Mouse (Mus musculus) embryonic facial prominence, embryonic 11.5 days (tissue): ENCODE measurements around the gene Kalrn. TPM values are rescaled to one million over a fixed set of nuclear protein-coding genes. Genes with fewer than 3 reads are reported as not detected.

ENCODE experiments used
- ATAC-seq: fragments of 200-750 bp; cut with Nextera tagmentation; replicated peaks from 2 replicates; pipeline ENCODE4 v1.8.0; 2017; ENCODE audit warnings: low read depth; ENCODE audit not compliant: insufficient number of reproducible peaks, low FRiP score, low TSS enrichment
- DNase-seq: peaks from one replicate; pipeline ENCODE4 v3.0.0-alpha.2; 2015; ENCODE audit warnings: low spot score
- H3K27ac ChIP-seq: fragments of 300-500 bp; sonication (generic); replicated peaks from 2 replicates; pipeline ENCODE4 v1.5.1; 2014; ENCODE audit warnings: mild to moderate bottlenecking, low read depth, low read length, control low read depth
- H3K27me3 ChIP-seq: fragments of 300-500 bp; sonication (generic); 2 replicates; pipeline ENCODE4 v1.6.1; 2014; ENCODE audit warnings: mild to moderate bottlenecking, low read length, moderate library complexity, mixed read lengths; ENCODE audit not compliant: control insufficient read depth, insufficient read depth
- H3K36me3 ChIP-seq: fragments of 300-500 bp; sonication (generic); replicated peaks from 2 replicates; pipeline ENCODE4 v1.6.1; 2014; ENCODE audit warnings: low read depth, mild to moderate bottlenecking, low read length, moderate library complexity, mixed read lengths; ENCODE audit not compliant: control insufficient read depth, insufficient read depth
- H3K4me1 ChIP-seq: fragments of 300-500 bp; sonication (generic); 2 replicates; pipeline ENCODE4 v1.6.1; 2014; ENCODE audit warnings: low read length, mixed read lengths; ENCODE audit not compliant: control insufficient read depth, insufficient read depth
- H3K4me2 ChIP-seq: fragments of 300-500 bp; sonication (generic); 2 replicates; pipeline ENCODE4 v1.6.1; 2014; ENCODE audit warnings: low read depth, mild to moderate bottlenecking, control low read depth, low read length, moderate library complexity
- H3K4me3 ChIP-seq: fragments of 300-500 bp; sonication (generic); 2 replicates; pipeline ENCODE4 v1.5.1; 2014; ENCODE audit warnings: low read depth, low read length, control low read depth
- H3K9ac ChIP-seq: fragments of 300-500 bp; sonication (generic); replicated peaks from 2 replicates; pipeline ENCODE4 v1.6.1; 2014; ENCODE audit warnings: mild to moderate bottlenecking, control low read depth, low read length
- H3K9me3 ChIP-seq: fragments of 300-500 bp; sonication (generic); replicated peaks from 2 replicates; pipeline ENCODE4 v1.6.1; 2016; ENCODE audit warnings: mild to moderate bottlenecking, low read length, inconsistent platforms, mixed read lengths; ENCODE audit not compliant: control insufficient read depth
- WGBS: fragments of 180-500 bp; shearing (Covaris S2); extraction: QIAGEN DNeasy Blood & Tissue Kit; methylation state at CpG from one replicate; pipeline ENCODE4 v1.1.7; 2014; 5-methylcytosine and 5-hydroxymethylcytosine counted together
- polyA plus RNA-seq: library from polyadenylated mRNA; unstranded; fragments of >200 nt; fragmentation: Nextera tagmentation; extraction: Ambion mirVana; gene quantifications from 2 replicates; pipeline ENCODE4 v1.2.1, GENCODE M21; 2014

The Kalrn gene
- polyA plus RNA-seq, 1 experiment from 2014 or later, result 12.0 TPM

DNA sequence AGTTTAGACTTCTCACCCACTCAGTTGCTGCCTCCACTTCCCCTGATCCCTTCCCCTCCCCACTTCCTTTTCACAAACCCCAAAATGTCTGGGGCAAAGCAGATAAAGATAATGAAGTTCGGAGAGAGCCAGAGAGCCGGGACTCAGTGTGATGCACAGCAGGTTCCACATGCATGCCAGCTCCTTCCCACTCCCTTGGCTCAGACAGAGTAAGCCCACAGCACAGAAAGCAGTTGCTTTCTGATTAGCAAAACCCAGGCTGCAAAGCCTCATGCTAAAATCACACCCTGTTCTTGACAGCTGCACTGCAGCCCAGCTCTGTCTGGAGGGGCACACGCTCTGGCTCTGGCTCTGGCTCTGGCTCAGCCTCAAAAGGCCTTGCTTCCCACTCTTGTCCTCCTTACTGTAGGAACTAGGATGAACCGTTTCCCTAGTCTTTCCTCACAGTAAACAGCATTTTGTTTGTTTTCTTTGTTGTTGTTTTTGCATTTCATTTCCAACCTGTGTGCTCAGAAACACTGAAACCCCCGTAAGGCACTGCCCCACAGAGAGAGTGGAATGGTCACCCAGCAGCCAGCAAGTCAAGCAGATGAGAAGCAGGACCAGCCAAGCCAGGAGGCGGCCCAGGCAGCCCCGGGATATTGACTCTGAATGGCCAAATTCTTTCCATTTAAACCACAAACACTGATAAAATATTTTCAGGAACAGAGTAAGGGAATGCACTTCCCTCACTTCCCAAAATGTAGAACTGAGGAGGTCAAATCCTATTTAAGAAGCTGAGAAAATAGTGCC is 230.8 kb downstream of the Kalrn start:
- Histone ChIP-seq H3K36me3 (no peaks in the 10 kb centered on the region), H3K27me3 (no peaks in the 10 kb centered on the region), H3K9me3 (no peaks in the 10 kb centered on the region), H3K9ac (no peak overlapping the region), H3K27ac (no peak overlapping the region), H3K4me3 (no peak overlapping the region), H3K4me1 (no peaks in the 10 kb centered on the region), H3K4me2 (no peak overlapping the region)
- DNase-seq, result peak; percentile 15
- no peak for ATAC-seq
- 72% methylated on average over 7 of the region's 7 CpGs for WGBS

DNA sequence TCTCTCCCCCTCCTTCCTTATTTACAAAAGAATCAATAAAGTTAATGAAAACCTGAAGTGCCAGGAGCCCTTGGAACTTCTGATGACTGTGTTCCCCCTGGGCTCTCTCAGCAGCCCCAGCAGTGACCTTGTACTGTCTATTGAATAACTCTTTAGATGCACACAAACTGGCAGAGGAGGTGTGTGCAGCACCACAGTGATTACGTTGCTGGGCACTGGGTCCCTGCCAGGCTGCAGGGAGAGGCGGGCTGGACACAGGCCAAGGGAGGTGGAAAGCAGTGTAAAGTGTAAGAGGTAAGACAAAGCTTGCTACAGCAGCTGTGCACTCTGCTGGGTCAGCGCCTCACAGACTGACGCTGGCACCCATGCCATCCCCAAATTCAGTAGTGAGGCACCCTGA is 238.4 kb downstream of the Kalrn start:
- no peak overlapping the region for H3K4me2 ChIP-seq
- WGBS, result 81% methylated on average over 4 of the region's 4 CpGs
- H3K4me3 ChIP-seq, result no peak overlapping the region
- no peak overlapping the region for H3K9ac ChIP-seq
- H3K36me3 ChIP-seq, result no peaks in the 10 kb centered on the region
- no peak overlapping the region for H3K27ac ChIP-seq
- H3K4me1 ChIP-seq, result no peaks in the 10 kb centered on the region
- no peaks in the 10 kb centered on the region for H3K9me3 ChIP-seq
- no peaks in the 10 kb centered on the region for H3K27me3 ChIP-seq
- no peak for ATAC-seq
- no peak for DNase-seq

DNA sequence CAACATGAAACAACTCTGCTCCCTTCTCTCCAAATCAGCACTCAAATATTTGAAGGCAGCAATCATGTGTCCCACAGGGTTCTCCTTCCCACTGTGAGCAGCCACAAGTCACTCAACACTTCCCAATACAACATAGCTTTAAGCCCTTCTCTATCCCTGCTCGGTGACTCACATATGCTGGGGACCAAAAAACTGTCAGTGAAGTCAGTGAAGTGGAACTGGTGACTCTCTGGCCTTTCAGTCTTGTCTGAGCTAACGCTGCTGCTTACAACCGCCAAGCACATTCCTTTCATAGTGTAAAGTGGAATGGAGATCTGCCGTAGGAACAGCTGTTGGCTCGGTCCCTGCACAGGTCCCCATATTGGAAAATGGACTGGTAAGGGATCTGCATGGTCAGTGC is 241.7 kb downstream of the Kalrn start:
- Histone ChIP-seq H3K36me3 (no peaks in the 10 kb centered on the region; the same call in 1 of the 2 replicates), H3K9me3 (no peaks in the 10 kb centered on the region), H3K9ac (no peak overlapping the region), H3K27ac (no peak overlapping the region), H3K4me3 (no peak overlapping the region), H3K27me3 (no peaks in the 10 kb centered on the region), H3K4me2 (no peak overlapping the region), H3K4me1 (no peaks in the 10 kb centered on the region)
- DNase-seq, result no peak
- WGBS, result 49% methylated on average over 5 of the region's 5 CpGs
- ATAC-seq, result no peak

DNA sequence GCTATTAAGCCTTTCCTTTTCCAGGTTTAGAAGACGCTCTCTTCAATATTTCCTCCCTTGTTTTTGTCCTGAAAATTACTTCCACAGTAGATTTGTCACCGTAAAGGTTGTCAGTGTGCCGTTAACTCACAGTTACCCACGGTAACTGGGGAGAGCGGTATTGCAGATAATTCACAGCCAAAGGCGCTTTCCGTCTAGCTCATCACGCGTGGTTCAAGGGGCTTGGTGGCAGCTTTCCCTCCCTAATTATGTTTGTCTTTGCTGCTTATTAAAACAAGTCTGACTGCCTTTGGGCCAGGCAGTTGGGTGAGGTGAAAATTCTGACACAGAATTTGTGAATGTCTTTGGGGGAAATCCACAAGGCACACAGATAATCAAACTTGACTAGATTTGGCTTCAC is 243.5 kb downstream of the Kalrn start:
- H3K27me3 ChIP-seq, result no peaks in the 10 kb centered on the region
- no peak overlapping the region for H3K27ac ChIP-seq
- H3K9ac ChIP-seq, result no peak overlapping the region
- 72% methylated on average over 9 of the region's 9 CpGs for WGBS
- no peak overlapping the region for H3K4me3 ChIP-seq
- H3K4me1 ChIP-seq, result no peaks in the 10 kb centered on the region
- ATAC-seq (no peak), DNase-seq (no peak)
- no peak overlapping the region for H3K4me2 ChIP-seq
- H3K36me3 ChIP-seq, result no peaks in the 10 kb centered on the region; the same call in 1 of the 2 replicates
- no peaks in the 10 kb centered on the region for H3K9me3 ChIP-seq

DNA sequence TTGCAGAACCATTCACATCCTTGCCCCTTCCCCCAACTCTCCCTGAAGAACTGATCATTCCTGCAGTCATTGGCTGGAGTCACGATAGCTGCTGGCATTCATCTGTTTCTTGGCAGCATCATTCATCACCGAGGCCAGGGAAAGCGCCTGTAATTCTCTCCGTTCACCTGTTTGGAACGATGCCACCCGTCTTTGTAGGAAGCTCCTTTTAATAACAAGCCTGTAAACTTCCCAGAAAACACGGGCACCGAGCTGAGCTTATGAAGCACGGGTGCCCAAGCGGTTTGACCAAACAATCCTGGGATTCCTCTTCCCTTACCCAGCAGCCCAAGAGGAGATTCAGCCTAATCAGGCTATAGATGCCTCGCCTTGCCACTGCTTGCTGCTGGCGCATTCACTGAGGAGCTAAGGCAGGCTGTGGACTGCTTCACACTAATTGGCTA is 243.9 kb downstream of the Kalrn start:
- no peak for ATAC-seq
- H3K4me3 ChIP-seq, result no peak overlapping the region
- H3K4me1 ChIP-seq, result no peaks in the 10 kb centered on the region
- 71% methylated on average over 12 of the region's 12 CpGs for WGBS
- H3K4me2 ChIP-seq, result no peak overlapping the region
- H3K9me3 ChIP-seq, result no peaks in the 10 kb centered on the region
- no peaks in the 10 kb centered on the region; the same call in 1 of the 2 replicates for H3K36me3 ChIP-seq
- no peaks in the 10 kb centered on the region for H3K27me3 ChIP-seq
- DNase-seq, result no peak
- H3K9ac ChIP-seq, result no peak overlapping the region
- H3K27ac ChIP-seq, result no peak overlapping the region

DNA sequence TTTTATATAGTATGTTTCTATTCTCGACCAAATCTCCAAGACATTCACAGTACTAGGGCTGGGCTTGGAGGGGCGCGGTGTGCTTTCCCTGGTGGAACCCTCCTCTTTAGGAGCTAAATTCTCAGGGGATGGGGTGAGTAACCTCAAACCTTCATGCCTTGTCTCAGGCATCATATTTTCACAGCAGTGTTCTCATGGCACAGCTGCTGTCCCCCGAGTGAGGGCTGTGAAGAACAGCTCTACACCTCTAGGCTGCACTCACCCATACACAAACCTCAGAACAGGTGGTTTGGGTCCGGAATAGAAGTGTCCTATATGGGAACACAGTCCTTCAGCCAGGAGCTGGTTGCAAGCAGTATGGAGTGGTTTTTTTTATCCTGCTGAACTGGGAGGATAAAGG is 245.4 kb downstream of the Kalrn start:
- Histone ChIP-seq H3K27me3 (no peaks in the 10 kb centered on the region), H3K36me3 (no peaks in the 10 kb centered on the region; the same call in 1 of the 2 replicates), H3K4me1 (no peaks in the 10 kb centered on the region), H3K27ac (no peak overlapping the region), H3K4me3 (no peak overlapping the region), H3K4me2 (no peak overlapping the region), H3K9me3 (no peaks in the 10 kb centered on the region), H3K9ac (no peak overlapping the region)
- WGBS, result 79% methylated on average over 5 of the region's 5 CpGs
- no peak for DNase-seq
- no peak for ATAC-seq

DNA sequence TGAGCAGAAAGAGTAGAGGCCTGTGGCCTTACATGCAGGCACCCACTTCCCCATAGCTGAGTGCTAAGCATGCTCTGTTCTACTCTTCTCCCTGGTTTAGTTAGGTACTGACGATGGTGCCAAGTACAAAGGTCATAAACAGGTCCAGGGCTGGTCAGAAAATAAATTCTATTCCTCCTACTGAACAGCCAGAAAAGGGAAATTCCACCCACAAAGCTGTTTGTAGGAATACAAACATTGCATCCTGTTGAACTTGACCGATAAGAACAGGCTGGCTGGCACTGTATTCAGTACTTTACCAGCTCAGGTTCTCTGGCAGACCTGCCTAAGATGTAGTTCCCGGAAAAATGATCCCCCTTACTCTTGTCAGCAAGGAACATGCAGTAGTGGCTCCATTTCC is 247.5 kb downstream of the Kalrn start:
- no peak for ATAC-seq
- Histone ChIP-seq H3K27me3 (no peaks in the 10 kb centered on the region), H3K4me2 (no peak overlapping the region), H3K36me3 (no peaks in the 10 kb centered on the region; the same call in 1 of the 2 replicates), H3K27ac (no peak overlapping the region), H3K9ac (no peak overlapping the region), H3K4me3 (no peak overlapping the region), H3K9me3 (no peaks in the 10 kb centered on the region), H3K4me1 (no peaks in the 10 kb centered on the region)
- 91% methylated on average over 3 of the region's 3 CpGs for WGBS
- no peak for DNase-seq

DNA sequence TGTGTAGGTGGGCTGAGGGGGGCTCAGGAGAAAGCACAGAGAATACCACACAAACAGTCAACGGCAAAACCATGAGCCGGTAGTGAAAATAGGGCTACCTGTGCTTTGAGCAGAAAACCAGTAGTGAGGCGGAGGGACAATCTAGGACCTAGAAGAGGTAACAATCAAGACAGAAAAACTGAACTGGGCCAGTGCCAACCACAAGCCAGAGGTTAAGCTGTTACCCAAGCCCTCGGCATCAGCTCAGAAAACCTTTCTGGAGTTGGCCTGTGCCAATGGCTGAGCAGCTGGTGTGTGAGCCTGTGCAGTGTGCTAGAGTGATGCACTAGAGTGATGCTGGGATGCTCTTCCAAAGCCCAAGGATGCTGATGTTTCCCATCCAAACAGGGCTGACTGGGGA is 248.2 kb downstream of the Kalrn start:
- Histone ChIP-seq H3K27ac (no peak overlapping the region), H3K36me3 (no peaks in the 10 kb centered on the region; the same call in 1 of the 2 replicates), H3K4me3 (no peak overlapping the region), H3K4me2 (no peak overlapping the region), H3K4me1 (no peaks in the 10 kb centered on the region), H3K9me3 (no peaks in the 10 kb centered on the region), H3K27me3 (no peaks in the 10 kb centered on the region), H3K9ac (no peak overlapping the region)
- 92% methylated on average over 4 of the region's 4 CpGs for WGBS
- no peak for DNase-seq
- ATAC-seq, result no peak
